Mouse (Mus musculus) midbrain, embryonic 10.5 days (tissue): ENCODE measurements around the gene Cbarp. TPM values are rescaled to one million over a fixed set of nuclear protein-coding genes. Genes with fewer than 3 reads are reported as not detected.

Source experiments
- DNase-seq: peaks from one replicate; pipeline ENCODE4 v3.0.0-alpha.2; 2017; ENCODE audit warnings: low spot score
- H3K27ac ChIP-seq: fragments of 300-500 bp; sonication (generic); replicated peaks from 2 replicates; pipeline ENCODE4 v1.5.1; 2016; ENCODE audit warnings: mild to moderate bottlenecking
- H3K27me3 ChIP-seq: fragments of 300-500 bp; sonication (generic); 2 replicates; pipeline ENCODE4 v1.6.1; 2016; ENCODE audit warnings: low read depth, mild to moderate bottlenecking; ENCODE audit not compliant: poor library complexity, severe bottlenecking
- H3K36me3 ChIP-seq: fragments of 300-500 bp; sonication (generic); 2 replicates; pipeline ENCODE4 v1.6.1; 2016; ENCODE audit warnings: mild to moderate bottlenecking, moderate library complexity
- H3K4me1 ChIP-seq: fragments of 300-500 bp; sonication (generic); 2 replicates; pipeline ENCODE4 v1.6.1; 2016
- H3K4me3 ChIP-seq: fragments of 300-500 bp; sonication (generic); 2 replicates; pipeline ENCODE4 v1.5.1; 2016; ENCODE audit warnings: mild to moderate bottlenecking, moderate library complexity
- H3K9me3 ChIP-seq: fragments of 300-500 bp; sonication (generic); replicated peaks from 2 replicates; pipeline ENCODE4 v1.6.1; 2016; ENCODE audit warnings: mild to moderate bottlenecking
- WGBS: fragments of 180-500 bp; shearing (Covaris S2); methylation state at CpG from one replicate; pipeline ENCODE4 v1.1.7; 2016; 5-methylcytosine and 5-hydroxymethylcytosine counted together
- polyA plus RNA-seq: library from polyadenylated mRNA; unstranded; fragments of >200 nt; fragmentation: Nextera tagmentation; extraction: Ambion mirVana; gene quantifications from 2 replicates; pipeline ENCODE4 v1.2.1, GENCODE M21; 2016

The Cbarp gene
- polyA plus RNA-seq, 1 experiment from 2014 or later: 7.8 TPM

DNA sequence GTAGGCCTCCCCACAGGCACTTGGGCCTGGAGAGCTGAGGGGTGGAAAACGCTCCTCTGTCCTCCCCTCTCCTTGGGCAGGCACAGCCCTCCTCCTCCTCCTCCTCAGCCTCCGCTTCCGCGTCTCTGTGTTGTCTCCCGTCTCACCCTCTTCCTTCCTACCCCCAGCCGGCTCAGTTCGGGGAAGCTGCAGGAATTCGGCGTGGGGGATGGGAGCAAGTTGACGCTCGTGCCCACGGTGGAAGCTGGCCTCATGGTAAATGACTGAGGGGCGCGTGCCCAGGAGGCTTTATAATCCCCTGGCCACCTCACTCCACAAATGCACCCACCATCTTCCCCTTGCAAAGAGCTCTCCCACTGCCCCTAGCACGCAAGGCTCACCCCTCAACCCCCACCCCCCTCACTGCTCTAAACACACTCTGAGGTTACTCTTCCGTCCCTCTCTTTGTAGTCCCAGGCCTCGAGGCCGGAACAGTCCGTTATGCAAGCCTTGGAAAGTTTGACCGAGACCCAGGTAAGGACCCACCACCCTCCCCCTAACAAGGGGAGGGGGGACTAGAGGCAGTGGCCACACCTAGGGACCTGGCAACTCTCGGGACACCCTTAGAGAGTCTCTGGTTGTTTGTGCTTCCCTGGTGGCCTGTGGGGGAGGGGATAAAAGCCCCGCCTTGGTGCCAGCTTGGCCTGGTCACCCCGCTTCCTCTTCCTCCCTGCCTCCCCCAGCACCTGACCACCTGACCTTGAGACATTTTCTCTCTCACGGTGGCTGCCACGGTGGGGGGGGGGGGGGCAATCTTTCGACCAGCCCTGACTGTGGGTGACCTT lies 10.8 kb upstream of the Cbarp start:
- peak overlapping the region; percentile 99 for H3K4me3 ChIP-seq
- DNase-seq: peak; percentile 68
- H3K4me1 ChIP-seq: peaks cover 73% of the 10 kb centered on the region
- H3K36me3 ChIP-seq: peaks cover 72% of the 10 kb centered on the region
- H3K9me3 ChIP-seq: no peaks in the 10 kb centered on the region
- WGBS: 1% methylated on average over 25 of the region's 26 CpGs
- no peaks in the 10 kb centered on the region for H3K27me3 ChIP-seq
- peak overlapping the region; percentile 100 for H3K27ac ChIP-seq

DNA sequence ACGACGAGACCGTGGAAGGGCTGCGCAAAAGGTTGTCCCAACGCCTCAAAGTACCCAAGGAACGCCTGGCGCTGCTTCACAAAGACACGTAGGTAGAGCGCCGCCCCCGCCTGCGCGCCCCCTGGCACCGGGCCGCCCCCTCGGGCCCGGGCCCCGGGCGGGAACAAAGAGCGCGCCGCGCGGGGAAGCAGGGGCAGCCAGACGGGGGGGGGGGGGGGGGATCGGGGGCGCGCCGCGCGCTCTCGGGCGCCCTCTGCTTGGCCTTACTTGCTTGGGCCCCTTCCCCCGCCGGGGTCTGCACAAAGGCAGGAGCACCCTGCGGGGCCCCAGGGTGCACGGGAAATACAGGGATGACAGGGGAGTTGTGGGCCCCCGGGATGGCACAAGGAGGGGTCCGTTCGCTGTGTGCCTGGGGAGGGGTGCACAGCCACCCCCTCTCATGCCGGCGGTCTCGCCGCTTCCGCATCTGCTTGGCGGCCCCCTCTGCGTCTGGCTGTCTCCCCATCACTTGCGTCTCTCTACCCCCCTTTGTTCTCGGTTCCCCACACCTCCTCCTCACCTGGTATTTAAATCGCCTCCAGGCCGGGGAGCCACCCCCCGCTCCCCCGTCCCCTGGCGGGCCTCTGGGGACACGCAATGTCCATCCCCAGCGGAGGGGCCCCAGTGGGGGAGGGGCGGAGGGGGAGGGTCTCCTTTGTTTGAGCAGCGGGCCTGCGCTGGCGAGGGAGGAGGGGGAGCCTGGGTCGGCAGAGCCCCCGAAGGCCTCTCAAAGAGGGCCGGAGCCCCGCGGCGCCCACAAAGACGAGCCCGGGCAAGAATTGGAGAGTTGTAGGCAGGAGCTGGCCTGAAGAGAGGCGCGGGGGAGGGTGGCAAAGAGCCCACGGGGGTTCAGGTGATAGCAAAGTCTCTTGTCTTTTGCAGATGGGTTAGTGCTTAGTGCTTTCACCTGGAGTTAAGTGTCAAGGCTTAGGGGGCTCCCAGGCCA lies 9.9 kb upstream of the Cbarp start:
- under 1% methylated on average over 61 of the region's 71 CpGs for WGBS
- H3K27me3 ChIP-seq: no peaks in the 10 kb centered on the region
- peak overlapping the region; percentile 99 for H3K4me3 ChIP-seq
- peak; percentile 93 for DNase-seq
- peaks cover 73% of the 10 kb centered on the region for H3K4me1 ChIP-seq
- peak overlapping the region; percentile 100 for H3K27ac ChIP-seq
- peaks cover 72% of the 10 kb centered on the region for H3K36me3 ChIP-seq
- H3K9me3 ChIP-seq: no peaks in the 10 kb centered on the region

DNA sequence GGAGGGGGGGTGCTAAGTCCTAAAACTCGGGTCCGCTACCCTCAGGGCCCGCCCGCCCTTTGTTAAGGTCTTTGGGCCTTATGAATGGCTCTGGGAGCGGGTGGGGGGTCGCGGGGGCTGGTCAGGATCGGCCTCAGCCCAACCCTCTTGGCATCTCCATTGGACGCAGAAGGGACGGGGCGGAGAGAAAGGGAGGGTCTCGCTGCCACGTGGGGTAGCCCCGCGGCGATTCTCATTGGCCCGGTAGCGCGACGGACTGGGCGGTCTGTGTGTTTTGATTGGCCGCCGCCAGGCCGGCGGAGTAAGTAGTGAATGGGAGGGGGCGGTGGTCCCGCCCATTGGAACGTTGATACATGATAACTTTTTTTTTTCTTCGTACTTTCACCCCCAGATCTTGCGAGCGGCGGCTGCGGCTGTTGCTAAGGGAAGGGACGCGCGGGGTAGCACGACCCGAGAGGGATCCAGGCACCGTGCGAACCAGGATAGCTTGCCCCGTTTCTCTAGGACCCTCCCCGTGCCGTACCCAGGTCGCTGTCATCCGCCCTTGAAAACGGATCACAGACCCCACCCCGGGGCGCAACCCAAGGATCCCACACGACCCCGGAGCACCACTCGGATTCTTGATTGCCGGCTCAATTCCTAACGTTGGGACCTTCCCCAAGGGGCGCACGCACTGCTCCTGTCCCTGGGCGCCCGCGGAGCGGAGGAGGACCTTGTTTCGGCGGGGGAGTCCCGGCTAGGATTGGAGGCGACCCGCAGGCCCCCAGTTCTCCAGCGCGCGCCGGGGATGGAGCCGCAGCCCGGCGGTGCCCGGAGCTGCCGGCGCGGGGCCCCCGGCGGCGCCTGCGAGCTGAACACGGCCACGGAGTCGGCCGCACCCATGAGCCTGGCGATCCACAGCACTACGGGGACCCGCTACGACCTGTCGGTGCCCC lies 8.9 kb upstream of the Cbarp start:
- Histone ChIP-seq H3K4me1 (peaks cover 73% of the 10 kb centered on the region), H3K27me3 (no peaks in the 10 kb centered on the region), H3K36me3 (peaks cover 72% of the 10 kb centered on the region), H3K27ac (peak overlapping the region; percentile 100), H3K9me3 (no peaks in the 10 kb centered on the region), H3K4me3 (peak overlapping the region; percentile 99)
- DNase-seq: peak; percentile 99
- under 1% methylated on average over 88 of the region's 88 CpGs for WGBS

DNA sequence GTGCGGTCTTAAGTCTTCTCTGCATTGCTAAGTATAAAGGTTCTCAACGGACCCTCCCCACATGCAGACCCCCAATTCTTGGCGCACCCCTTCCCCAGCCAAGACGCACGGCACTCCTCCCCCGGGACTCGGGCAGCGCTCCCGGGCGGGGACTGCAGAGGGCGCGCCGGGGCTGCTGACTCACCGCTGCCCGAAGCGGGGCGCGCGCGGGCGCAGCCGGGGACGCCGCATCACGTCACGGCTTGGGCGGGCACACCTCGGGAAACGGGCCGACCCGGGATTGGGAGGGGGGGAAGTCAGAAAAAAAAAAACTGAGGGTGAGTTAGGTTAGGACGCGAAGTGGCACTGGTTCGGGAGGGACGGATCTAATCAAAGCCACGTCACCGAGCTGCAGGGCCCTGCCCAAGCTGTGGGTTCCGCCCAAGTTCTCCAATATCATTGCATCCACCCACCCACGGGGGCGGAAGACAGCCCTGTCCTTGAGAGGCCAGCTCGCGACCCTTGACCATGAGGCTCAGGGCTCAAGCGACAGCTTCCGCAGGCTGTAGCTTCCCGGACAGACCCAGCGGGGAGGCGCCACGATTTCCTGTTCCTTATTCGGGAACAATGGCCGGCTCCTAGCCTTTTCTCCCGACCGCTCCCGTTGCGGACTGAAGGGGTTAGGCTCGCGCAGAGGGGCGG lies 8.1 kb upstream of the Cbarp start:
- H3K27me3 ChIP-seq: no peaks in the 10 kb centered on the region
- H3K27ac ChIP-seq: peak overlapping the region; percentile 100
- DNase-seq: peak; percentile 92
- no peaks in the 10 kb centered on the region for H3K9me3 ChIP-seq
- peaks cover 72% of the 10 kb centered on the region for H3K36me3 ChIP-seq
- H3K4me3 ChIP-seq: peak overlapping the region; percentile 99
- peaks cover 73% of the 10 kb centered on the region for H3K4me1 ChIP-seq
- under 1% methylated on average over 57 of the region's 57 CpGs for WGBS

DNA sequence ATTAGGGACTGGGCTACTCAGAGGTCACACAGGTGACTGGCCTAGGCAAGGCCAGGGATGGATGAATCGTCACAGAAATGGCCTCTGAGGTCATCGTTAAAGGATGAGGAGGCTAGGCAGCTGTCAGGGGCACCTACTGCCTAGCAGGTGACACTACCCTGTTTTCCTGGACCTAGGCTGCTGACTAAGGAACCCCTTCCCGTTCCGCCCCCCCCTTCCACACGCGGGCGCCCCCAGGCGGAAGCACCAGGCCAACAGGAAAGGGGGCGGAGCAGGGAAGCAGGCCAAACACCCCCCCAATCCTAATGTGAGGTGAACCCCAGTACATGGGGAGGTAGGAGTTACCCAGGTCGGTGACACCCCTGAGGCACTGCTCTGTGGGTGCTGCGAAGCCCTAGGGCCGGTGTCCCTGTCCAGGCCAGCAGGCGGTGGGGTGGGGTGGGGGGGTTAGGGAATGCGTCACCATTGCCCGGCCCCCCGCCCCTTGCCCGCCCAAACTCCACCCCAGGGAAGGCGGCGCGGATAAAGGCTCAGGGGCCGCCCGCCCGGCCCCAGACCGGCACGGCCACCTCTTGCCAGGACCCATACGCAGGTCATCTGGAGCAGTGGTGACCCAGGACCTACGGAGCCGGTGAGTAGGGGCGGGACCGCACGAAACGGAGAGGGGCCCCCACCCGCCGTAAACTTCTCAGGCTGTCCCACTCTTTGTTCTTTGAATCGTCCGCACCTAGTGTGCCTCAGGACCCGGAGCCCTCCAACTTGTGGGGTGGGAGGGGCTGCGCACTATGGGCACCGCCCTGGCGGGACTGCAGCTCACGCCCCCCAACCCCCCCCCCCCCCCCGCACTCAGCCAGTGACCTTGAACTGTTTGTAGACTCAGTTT lies 7.3 kb upstream of the Cbarp start, which contains the start of gene Midn:
TSS of gene Midn (plus strand) at position 554 of the 883 bp plus-strand sequence.
- Histone ChIP-seq H3K4me3 (peak within 1 kb of the TSS; percentile 99), H3K27me3 (no peaks in the 10 kb centered on the region), H3K27ac (peak within 1 kb of the TSS; percentile 100), H3K4me1 (peaks cover 73% of the 10 kb centered on the region), H3K9me3 (no peaks in the 10 kb centered on the region), H3K36me3 (peaks cover 69% of the 10 kb centered on the region)
- under 1% methylated on average over 40 of the region's 42 CpGs for WGBS
- peak; percentile 82 for DNase-seq

DNA sequence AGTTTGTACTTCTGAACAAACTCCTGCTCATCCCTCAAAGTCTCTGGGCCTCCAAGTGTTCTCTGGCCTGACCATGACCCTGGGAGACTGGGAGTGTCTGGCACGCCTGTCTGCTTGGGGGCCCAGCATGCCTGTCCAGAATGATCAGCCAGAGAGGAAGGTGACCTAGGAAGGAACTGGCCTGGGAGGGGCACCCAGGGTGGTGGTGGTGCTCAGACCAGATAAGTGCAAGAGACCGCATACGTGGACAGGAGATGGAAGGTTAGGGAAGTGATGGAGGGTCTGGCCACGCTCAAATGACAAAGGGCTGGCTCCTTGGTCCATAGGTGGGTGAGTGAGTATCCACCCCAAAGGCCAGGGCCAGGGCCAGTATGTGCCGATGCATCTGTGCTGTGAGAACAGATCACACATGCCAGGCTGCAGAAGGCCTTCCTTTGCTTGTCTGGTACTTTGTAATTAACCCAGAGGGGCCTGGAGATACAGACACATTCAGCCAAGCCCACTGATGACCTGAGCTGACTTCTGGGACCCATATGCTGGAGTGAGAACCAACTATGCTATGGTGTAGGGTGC lies 6.6 kb upstream of the Cbarp start:
- WGBS: 77% methylated on average over 5 of the region's 5 CpGs
- Histone ChIP-seq H3K36me3 (peaks cover 62% of the 10 kb centered on the region), H3K9me3 (no peaks in the 10 kb centered on the region), H3K4me3 (peak overlapping the region; percentile 99), H3K27ac (peak overlapping the region; percentile 100), H3K4me1 (peaks cover 73% of the 10 kb centered on the region), H3K27me3 (no peaks in the 10 kb centered on the region)
- no peak for DNase-seq

DNA sequence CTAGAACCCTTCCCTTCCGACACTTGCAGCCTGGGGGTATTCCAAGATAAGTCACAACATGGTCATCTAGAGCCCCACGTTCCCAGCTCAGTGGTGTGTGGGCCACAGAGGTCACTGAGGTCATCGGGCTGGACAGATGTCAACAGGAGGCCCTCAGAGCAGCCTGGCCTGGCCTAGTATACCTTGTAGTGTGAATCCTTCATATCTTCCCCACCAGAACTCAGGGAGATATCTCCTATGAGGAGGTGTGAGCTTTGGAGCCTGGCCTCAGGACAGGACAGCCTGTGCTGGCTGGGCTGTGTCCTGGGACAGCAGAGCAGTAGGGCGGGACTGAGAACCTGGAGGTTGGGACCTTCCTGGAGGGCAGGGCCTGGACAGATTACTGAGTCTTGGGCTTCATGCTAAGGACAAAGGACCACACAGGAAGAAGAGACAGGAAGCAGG lies 6.0 kb upstream of the Cbarp start:
- peaks cover 55% of the 10 kb centered on the region for H3K36me3 ChIP-seq
- peak overlapping the region; percentile 100 for H3K27ac ChIP-seq
- WGBS: 76% methylated on average over 4 of the region's 4 CpGs
- DNase-seq: no peak
- H3K4me1 ChIP-seq: peaks cover 73% of the 10 kb centered on the region
- H3K27me3 ChIP-seq: no peaks in the 10 kb centered on the region
- no peaks in the 10 kb centered on the region for H3K9me3 ChIP-seq
- H3K4me3 ChIP-seq: peak overlapping the region; percentile 84; the same call in 1 of the 2 replicates

DNA sequence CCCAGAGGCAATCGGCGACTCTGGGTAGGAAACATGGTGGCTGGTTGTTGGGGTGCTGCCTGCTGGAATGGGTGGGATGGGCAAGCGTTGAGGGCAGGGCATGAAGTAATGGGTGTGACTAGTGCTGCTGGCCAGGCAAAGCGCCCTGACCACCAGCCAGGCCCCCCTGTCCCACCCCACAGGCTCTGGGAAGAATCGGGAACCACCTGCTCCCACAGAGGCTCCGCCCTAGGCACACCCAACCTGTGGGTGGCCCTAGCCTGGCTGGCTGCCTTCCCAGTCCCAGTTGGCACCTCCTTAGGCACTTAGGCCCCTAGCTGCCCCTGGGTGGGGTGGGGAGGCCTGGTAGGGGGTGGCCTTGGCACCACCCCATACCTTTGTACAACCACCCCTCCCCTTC lies 5.3 kb upstream of the Cbarp start:
- peaks cover 75% of the 10 kb centered on the region for H3K4me1 ChIP-seq

DNA sequence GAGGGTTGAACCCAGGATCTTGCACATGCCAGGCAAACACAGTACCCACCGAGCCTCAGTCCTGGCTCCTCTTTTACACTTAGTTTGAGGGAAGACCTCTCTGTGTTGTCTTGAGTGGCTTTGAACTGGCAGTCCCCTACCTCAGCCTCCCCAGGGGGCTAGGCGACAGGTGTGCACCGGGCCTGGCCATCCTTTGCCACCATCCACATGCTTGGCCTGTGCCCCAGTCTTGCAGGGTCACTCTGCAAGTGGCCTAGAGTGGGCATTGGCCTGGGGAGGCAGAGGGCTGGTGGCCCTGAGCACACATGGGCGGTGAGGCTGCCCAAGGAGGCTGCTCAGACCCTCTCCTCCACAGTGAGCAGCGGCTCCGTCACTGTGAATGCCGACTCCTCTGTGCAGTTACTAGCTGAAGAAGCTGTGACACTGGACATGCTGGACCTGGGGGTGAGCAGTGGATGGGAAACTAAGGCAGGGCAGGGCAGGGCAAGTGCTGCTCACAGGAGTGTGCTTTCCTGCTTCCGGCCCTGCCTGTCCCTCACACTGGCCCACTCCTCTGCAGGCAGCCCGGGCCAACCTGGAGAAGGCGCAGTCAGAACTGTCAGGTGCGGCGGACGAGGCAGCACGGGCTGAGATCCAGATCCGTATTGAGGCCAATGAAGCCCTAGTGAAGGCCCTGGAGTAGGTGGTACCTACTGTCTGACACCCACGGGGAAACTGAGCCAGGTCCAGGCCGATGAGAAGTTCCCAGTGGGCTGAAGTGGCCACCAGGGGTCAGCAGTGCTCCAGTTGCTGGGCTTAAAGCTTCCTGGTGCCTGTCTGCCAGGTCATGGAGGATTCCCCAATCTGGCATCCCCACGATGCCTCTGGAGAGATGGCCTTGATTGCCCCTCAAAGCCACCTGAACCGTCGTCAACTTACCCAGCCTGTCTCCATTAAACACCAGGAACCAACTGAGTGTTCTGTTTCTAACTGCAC lies 4.5 kb upstream of the Cbarp start:
- peak; percentile 79 for DNase-seq
- peaks cover 7% of the 10 kb centered on the region; the same call in 1 of the 2 replicates for H3K27me3 ChIP-seq
- peak overlapping the region; percentile 100 for H3K27ac ChIP-seq
- H3K36me3 ChIP-seq: peaks cover 41% of the 10 kb centered on the region
- peak overlapping the region; percentile 84 for H3K4me3 ChIP-seq
- no peaks in the 10 kb centered on the region for H3K9me3 ChIP-seq
- peaks cover 82% of the 10 kb centered on the region for H3K4me1 ChIP-seq
- WGBS: 79% methylated on average over 20 of the region's 20 CpGs

More for the DNA sequence above, 5.3 kb upstream of the Cbarp start:
- no peaks in the 10 kb centered on the region for H3K9me3 ChIP-seq
- H3K27ac ChIP-seq: peak overlapping the region; percentile 100
- DNase-seq: no peak
- no peaks in the 10 kb centered on the region for H3K27me3 ChIP-seq
- peak overlapping the region; percentile 84 for H3K4me3 ChIP-seq
- peaks cover 48% of the 10 kb centered on the region for H3K36me3 ChIP-seq
- WGBS: 86% methylated on average over 6 of the region's 6 CpGs

DNA sequence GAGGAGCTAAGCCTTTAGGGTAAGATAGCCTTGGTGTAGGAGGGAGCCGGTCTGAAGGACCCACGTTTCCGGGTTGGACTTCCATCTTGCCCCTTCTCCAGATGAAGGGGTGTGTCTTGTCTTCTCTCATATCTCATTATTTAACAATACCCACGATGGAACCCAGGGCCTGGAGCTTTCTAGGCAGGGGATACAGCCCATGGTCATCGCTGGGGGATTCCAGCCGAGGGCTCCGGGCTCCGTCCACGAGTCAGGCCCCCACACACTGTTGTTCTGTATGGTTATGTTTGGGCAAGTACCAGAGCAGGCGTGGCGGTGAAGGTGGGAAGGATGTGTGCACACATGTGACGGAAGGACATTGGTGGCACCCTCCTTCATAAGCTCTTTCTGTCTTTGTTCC lies 3.5 kb upstream of the Cbarp start:
- Histone ChIP-seq H3K4me1 (peaks cover 86% of the 10 kb centered on the region), H3K4me3 (peak overlapping the region; percentile 84), H3K9me3 (no peaks in the 10 kb centered on the region), H3K27me3 (peaks cover 16% of the 10 kb centered on the region), H3K27ac (no peak overlapping the region), H3K36me3 (peaks cover 35% of the 10 kb centered on the region)
- no peak for DNase-seq
- WGBS: 93% methylated on average over 12 of the region's 12 CpGs
